Mouse (Mus musculus): ENCODE results near the gene Sparcl1.
A peak's percentile ranks its signal among the peaks of the same experiment; 100 is the strongest.

Gene Sparcl1

GRCm38 (mm10) chr5:104110171-104110920 is 3.2 kb downstream of the Sparcl1 start:
- no peak for DNase-seq (ENCODE audit: low spot score in 2 of 2)

- no peak for DNase-seq (ENCODE audit: low spot score in 2 of 2)
These were observed 4.0 kb downstream of the Sparcl1 start for GRCm38 (mm10) chr5:104109516-104109915.

- DNase-seq (ENCODE audit: low spot score in 2 of 2) = no peak
These were observed 4.6 kb downstream of the Sparcl1 start for GRCm38 (mm10) chr5:104108879-104109369.

- DNase-seq (ENCODE audit: low spot score in 2 of 2) = no peak
These were observed 5.2 kb downstream of the Sparcl1 start for GRCm38 (mm10) chr5:104108127-104108875.

- no peak for DNase-seq (ENCODE audit: low spot score in 2 of 2)
These were observed 9.4 kb downstream of the Sparcl1 start for GRCm38 (mm10) chr5:104104111-104104510.

GRCm38 (mm10) chr5:104103171-104103570 is 10.4 kb downstream of the Sparcl1 start:
- DNase-seq (ENCODE audit: low spot score in 2 of 2) = no peak

GRCm38 (mm10) chr5:104101678-104102531 is 11.6 kb downstream of the Sparcl1 start:
- no peak for DNase-seq (ENCODE audit: low spot score in 2 of 2)

GRCm38 (mm10) chr5:104096078-104096938 is 17.2 kb downstream of the Sparcl1 start:
- DNase-seq (ENCODE audit: low spot score in 2 of 2) = no peak

GRCm38 (mm10) chr5:104095416-104096077 is 18.0 kb downstream of the Sparcl1 start:
- no peak for DNase-seq (ENCODE audit: low spot score in 2 of 2)

GRCm38 (mm10) chr5:104089751-104090150 is 23.8 kb downstream of the Sparcl1 start:
- DNase-seq (ENCODE audit: low spot score in 2 of 2) = no peak

GRCm38 (mm10) chr5:104085366-104085765 is 28.2 kb downstream of the Sparcl1 start:
- no peak for DNase-seq (ENCODE audit: low spot score in 2 of 2)

- DNase-seq (ENCODE audit: low spot score in 2 of 2) = no peak
These were observed 32.8 kb downstream of the Sparcl1 start for GRCm38 (mm10) chr5:104080736-104081135.

GRCm38 (mm10) chr5:104077508-104077907 is 36.0 kb downstream of the Sparcl1 start, which contains the start of gene Gm17660:
Gene Gm17660, minus strand, starts transcription at chr5:104077608.
- no peak for DNase-seq (ENCODE audit: low spot score in 2 of 2)

- DNase-seq (ENCODE audit: low spot score in 2 of 2) = no peak
These were observed 37.2 kb downstream of the Sparcl1 start for GRCm38 (mm10) chr5:104076361-104076760.

- DNase-seq (ENCODE audit: low spot score in 2 of 2) = peak; percentile 60 to 82
These were observed 39.1 kb downstream of the Sparcl1 start for GRCm38 (mm10) chr5:104074388-104074787.

- no peak for DNase-seq (ENCODE audit: low spot score in 2 of 2)
These were observed 39.9 kb downstream of the Sparcl1 start for GRCm38 (mm10) chr5:104073602-104074001.

- no peak for DNase-seq (ENCODE audit: low spot score in 2 of 2)
These were observed 41.2 kb downstream of the Sparcl1 start for GRCm38 (mm10) chr5:104072272-104072886.

GRCm38 (mm10) chr5:104071048-104071447 is 42.5 kb downstream of the Sparcl1 start:
- DNase-seq (ENCODE audit: low spot score in 2 of 2) = no peak

- DNase-seq (ENCODE audit: low spot score in 2 of 2) = no peak
These were observed 44.8 kb downstream of the Sparcl1 start for GRCm38 (mm10) chr5:104068751-104069150.
